Mouse (Mus musculus) c-Kit-negative CD71-positive TER-119-positive erythroid progenitor cells, embryonic 14.5 days (primary cell): ENCODE results near the gene Tbc1d14.

Experiments
- DNase-seq: peaks from one replicate; pipeline ENCODE4 v3.0.0-alpha.2; 2013; ENCODE audit warnings: low read depth, low spot score

Gene Tbc1d14

DNA sequence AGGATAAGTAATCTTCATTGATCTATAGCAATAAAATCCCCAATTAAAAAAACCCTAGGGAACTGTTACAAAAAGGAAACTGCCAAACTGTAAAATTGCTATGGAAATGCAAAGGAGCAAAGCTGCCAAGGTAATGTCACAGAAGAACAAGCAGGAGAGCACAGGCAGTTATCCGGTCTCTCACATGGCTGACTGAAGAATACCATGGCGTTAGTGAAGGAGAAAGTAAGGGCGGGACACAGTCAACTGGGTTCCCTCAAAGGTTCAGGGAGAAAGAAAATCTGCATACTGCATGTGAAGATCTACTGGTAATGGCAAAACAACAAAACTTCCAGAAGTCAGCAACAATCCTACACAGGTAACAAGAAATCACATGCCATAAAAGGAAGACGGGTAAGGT is 36.8 kb downstream of the Tbc1d14 start:
- DNase-seq: no peak

- no peak for DNase-seq
Observed at GRCm38 (mm10) chr5:36554496-36554895, 38.6 kb downstream of the Tbc1d14 start.

DNA sequence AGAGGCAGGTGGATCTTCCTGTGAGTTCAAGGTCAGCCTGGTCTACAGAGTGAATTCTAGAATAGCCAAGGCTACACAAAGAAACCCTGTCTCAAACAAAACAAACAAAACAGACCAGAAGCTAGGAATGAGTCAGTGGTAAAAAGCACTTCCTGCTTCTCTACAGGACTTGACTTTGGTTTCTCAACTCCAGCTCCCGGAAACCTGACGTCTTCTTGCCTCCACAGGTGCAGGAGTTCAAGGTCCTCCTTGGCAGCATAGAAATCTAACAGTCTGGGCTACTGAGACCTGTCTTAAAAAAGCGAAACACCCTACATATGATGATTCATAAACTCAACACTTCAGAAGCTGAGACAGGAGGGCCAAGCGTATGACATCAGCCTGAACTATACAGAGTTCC is 39.2 kb downstream of the Tbc1d14 start:
- no peak for DNase-seq

GRCm38 (mm10) chr5:36553056-36553606 is 39.9 kb downstream of the Tbc1d14 start:
- DNase-seq: no peak

- DNase-seq: no peak
Observed at GRCm38 (mm10) chr5:36552391-36552790, 40.7 kb downstream of the Tbc1d14 start.

DNA sequence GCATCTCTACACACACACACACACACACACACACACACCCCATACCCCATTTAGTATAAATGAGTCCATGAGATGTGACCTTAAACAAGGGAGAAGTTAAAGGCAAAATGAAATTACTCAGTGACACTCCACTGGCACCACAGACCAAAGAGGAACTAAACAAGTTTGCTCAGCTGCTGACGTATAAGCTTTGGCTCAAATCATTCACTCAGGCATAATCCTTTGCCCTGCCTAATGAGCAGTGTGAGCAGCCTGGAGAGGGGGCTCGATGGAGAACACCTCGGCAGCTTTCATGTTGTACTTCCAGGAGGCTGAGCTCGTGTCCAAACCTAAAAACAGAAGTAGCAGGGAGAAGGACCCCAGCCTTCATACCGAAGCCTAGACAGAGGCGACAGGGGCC is 43.8 kb downstream of the Tbc1d14 start:
- DNase-seq: no peak

DNA sequence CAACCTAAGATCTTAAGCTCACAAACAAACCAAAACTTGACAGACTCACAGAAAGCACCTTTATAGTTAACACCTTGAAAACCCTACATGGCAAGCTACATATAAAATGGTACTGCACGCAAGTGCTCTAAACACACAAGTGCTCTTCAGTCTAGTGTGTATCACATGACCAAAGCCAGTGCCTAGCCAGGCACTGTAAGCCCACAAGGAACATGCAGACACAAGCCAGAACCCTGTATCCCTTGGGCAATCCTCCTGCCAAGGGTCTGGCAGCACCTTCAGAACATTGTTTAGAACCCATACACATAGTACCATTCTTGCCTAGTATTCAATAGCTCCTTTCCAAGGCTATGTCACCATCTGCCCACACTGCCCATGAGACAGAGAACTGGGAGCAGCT is 48.3 kb downstream of the Tbc1d14 start:
- DNase-seq: no peak

- no peak for DNase-seq
Observed at GRCm38 (mm10) chr5:36540928-36541327, 52.1 kb downstream of the Tbc1d14 start.

DNA sequence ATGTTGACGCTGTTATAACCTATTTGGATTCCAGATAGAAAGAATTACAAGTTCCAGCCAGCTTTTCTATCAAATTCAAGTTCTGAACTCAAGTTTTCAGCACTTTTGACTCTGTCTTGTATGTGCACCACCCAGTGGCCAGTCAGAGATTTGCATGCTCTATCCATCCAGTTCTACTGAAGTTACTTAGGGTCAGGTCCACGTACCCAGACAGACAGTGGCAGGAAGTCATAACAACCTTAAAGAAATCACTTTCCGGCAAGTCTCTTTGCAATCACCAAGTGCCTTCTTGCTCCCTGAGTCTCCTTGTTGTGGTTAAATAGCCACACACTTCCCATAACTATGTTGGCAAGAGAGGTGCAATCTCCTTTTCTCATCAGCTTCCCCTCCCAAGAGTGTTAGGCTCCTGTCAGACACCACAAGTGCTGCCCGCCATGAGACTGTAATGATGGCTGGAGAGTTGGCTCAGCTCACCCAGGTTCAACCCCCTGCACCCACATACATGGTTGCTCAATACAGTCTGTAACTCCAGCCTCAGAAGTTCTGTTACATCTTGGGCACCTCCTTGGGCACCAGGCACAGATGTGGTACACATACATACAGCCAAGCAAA is 54.4 kb downstream of the Tbc1d14 start:
- peak; percentile 31 for DNase-seq

DNA sequence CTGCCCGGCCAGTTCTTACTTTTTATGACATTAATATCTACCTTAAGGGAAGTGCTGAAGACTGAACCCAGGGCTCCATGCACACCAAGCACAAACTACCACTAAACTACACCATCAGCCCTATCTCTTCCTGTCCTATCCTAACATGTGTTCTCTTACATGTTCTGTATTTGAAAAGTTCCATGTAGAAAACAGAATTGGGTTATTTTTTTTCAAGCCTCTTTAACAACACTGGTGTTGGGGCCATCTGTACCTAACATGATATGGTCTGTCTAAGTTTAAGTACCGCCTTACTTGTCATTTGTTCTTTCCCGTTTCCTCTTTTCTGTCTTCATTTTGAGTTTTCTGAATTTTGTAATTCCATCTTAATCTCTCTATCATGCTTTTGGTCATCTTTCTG is 56.7 kb downstream of the Tbc1d14 start:
- no peak for DNase-seq

DNA sequence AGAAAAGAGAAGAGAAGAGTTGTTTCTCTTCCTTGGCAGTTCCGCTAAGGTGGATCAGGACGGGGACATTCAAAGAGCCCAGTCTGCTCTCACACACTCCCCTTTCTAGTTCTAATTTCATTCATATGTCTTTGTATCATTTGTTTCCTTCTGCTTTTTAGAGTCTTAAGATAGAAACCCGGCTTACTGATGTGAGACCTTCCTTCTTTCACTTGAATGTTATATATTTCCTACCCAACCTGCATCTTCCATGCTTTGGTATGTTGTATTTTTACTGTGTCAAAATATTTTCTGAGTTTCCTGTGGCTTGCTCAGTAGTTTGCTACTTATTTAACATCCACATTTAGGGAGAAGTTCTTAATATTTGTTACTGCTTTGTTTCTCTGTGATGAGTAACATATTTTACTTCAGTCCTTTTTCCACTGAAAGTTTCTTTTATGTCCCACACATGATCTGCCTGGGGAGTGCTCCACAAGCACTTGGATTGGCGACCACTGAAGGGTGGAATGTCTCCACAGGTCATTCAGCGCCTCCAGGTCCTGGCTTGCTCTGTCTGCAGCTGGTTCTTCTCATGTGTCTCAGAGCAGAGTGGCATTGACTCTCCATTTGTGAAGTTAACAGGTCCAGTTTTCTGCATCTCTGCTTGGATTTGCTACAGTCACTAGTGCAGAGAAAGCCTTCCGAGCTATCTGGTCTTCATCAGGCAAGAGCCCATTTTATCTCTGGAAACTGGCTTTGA is 57.5 kb downstream of the Tbc1d14 start:
- DNase-seq: no peak

DNA sequence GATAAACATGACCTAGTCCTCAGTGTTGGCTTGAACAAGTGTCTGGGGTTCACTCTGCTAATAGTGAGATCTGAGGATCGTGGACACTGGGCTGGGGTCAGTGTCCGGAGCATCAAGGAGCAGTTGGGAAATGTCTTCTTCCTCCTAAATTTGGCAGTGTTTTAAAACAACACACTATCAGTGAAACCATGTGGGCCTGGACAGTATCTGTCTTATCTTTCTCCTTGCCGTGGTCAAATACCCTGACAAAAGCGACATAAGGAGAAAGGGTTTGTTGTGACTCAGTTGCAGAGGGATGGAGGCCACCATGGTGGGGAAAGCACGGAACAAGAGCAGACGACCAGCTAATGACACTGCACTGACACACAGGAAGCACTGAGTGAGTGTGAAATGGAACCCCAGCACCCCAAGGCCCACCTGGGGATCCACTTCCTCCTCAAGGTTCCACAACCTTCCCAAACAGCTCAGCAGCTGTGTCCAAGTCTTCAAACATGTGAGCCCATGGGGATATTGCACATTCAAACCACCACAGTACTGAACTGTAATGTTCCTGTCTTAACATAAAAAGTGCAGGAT is 58.5 kb downstream of the Tbc1d14 start:
- DNase-seq: no peak

- peak; percentile 70 for DNase-seq
Observed at GRCm38 (mm10) chr5:36530129-36530751, 62.8 kb downstream of the Tbc1d14 start.

DNA sequence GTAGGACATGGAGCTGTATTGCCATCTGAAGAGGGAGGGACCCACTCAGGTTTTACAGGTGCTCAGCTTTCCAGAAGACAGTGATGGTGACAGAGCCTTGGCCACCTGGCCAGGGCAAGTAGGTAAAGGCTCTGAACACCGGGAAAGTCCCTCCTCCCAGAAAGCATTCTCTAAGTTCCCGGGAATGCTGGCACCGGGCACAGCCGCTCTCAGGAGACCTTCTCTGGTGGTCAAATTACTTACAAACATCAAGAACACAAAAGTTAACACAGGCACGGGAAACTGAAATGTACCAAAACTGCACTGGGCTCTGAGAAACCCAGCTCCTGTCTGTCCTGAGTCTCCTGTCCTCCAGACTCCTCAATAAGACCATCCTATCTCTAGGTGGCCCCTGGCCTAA is 63.4 kb downstream of the Tbc1d14 start:
- DNase-seq: no peak

DNA sequence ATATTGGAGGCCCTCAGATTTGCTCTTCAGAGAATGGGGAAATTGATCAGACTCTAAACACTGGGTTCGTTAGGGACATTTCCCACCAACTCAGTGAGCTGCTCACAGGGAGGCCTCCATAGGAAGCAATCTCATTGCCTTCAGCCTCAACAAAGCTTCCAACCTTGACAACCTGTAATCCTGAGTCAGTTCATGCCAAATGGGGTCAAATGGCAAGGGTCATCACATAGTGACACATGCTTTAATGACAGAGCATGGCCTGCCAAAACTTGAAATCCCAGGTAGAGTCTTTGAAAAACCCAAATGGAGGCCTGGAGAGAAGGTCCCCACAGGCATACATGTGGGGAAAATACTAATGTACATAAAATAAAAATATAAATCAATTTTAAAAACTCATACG is 66.2 kb downstream of the Tbc1d14 start:
- no peak for DNase-seq

GRCm38 (mm10) chr5:36526274-36526673 is 66.8 kb downstream of the Tbc1d14 start:
- DNase-seq: no peak

GRCm38 (mm10) chr5:36525216-36525615 is 67.9 kb downstream of the Tbc1d14 start:
- DNase-seq: no peak

GRCm38 (mm10) chr5:36523219-36523703 is 69.8 kb downstream of the Tbc1d14 start:
- no peak for DNase-seq

DNA sequence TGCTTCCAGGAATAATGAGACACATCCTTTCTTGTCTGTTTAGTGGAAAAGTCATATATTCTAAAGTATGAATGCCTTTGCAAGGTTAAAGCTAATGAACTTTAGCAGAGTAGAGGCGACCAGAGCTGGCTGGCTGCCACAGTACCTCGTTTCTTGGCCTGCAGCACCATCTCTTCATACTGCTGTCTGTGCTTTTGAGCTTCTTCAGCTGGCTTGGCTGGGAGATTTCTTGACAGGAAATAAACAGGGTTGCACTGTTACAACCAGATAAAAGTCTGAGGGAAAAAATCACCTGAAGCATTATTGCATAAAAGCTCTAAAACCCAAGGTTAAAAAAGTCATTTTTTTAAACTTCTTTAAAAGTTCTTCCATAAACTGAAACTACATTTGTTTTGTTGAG is 70.3 kb downstream of the Tbc1d14 start:
- no peak for DNase-seq

- no peak for DNase-seq
Observed at GRCm38 (mm10) chr5:36519751-36520150, 73.3 kb downstream of the Tbc1d14 start.

- DNase-seq: no peak
Observed at GRCm38 (mm10) chr5:36517596-36517995, 75.5 kb downstream of the Tbc1d14 start.

- no peak for DNase-seq
Observed at GRCm38 (mm10) chr5:36515558-36515957, 77.5 kb downstream of the Tbc1d14 start.
